Mouse (Mus musculus) B cell, adult 2 months (primary cell): ENCODE data around the gene Timm50.

Experiments
- DNase-seq, 2 experiments: peaks; one replicate each; pipeline ENCODE4 v3.0.0; 2022

The Timm50 gene

DNA sequence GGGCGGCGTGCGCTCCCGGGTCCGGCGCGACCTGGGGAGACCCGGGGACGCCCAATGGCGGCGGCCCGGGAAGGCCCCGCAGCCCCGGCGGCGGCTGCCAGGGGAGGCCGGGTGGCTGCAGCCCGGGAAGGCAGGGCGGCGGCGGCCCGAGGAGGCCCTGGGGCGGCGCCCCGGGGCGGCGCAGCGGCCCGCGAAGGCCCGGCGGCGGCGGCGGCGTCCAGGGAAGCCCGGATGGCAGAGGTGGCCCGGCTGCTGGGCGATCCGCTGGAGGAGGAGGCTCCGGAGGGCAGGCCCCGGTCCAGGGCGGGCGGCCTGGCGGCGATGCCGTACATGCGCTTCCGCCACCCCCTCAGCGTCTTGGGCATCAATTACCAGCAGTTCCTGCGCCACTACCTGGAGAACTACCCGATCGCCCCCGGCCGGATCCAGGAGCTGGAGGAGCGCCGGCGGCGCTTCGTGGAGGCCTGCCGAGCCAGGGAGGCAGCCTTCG is 43.8 kb downstream of the Timm50 start:
- peak; percentile 33 to 39 for DNase-seq

DNA sequence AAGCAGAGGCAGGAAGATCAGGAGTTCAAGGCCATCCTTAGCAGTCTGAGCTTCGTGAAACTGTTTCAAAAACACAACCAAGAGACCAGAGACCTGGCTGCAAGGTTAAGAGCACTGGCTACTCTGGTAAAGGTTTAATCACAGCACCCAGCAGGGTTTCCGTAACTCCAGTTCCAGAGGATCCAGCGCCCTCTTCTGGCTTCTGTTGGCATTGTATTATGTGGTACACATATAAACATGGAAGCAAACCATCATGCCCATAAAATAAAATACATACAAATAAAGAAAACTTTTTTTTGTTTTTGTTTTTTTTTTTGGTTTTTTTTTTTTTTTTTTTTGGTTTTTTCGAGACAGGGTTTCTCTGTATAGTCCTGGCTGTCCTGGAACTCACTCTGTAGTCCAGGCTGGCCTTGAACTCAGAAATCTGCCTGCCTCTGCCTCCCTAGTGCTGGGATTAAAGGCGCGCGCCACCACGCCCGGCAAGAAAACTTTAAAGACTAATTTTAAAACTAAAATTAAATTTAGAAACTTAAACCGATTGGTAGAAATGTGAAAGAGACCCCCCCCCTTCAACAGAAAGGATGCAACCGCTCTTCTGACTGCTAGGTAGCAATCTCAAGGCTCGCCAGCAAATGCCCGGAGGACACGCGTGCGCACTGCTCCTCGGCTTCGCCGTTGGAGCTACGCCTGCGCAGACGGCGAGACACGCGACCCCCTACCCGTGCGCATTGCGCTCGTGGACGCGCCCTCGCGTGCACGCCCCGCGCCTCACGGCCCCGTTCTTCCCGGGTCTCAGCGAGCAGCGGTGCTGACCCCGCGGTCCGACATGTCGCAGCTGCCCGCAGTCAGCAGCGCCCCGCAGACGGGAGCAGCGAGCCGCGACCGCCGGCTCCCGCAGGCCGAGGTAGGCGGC is 44.5 kb downstream of the Timm50 start, which contains the start of gene Eid2:
Gene Eid2, plus strand, starts transcription at position 753 of the 913 bp plus-strand sequence.
- DNase-seq: peak; percentile 39 to 49

GRCm38 (mm10) chr7:28265391-28265790 is 46.5 kb downstream of the Timm50 start:
- DNase-seq: no peak

GRCm38 (mm10) chr7:28263786-28264185 is 48.1 kb downstream of the Timm50 start:
- DNase-seq: peak; percentile 62 to 68

- no peak for DNase-seq
These were observed 49.0 kb downstream of the Timm50 start for GRCm38 (mm10) chr7:28262861-28263260.
